Mouse (Mus musculus) liver, embryonic 13.5 days (tissue): ENCODE measurements at regions not wholly inside any gene's neighbourhood (a gene's known extent, or its start where the extent isn't known, plus 50 kb on each side); places are given as distances from the start of the nearest gene placed in this dataset.

Experiments used
- ATAC-seq: fragments of 200-750 bp; cut with Nextera tagmentation; 2 replicates; pipeline ENCODE4 v1.8.0; 2017; ENCODE audit warnings: low read depth, mild to moderate bottlenecking, moderate number of reproducible peaks, moderate library complexity
- DNase-seq: peaks from one replicate; pipeline ENCODE4 v3.0.0; 2022
- H3K27ac ChIP-seq: fragments of 300-500 bp; sonication (generic); 2 replicates; pipeline ENCODE4 v1.5.1; 2015; ENCODE audit warnings: moderate library complexity, mild to moderate bottlenecking, inconsistent platforms
- H3K27me3 ChIP-seq: fragments of 300-500 bp; sonication (generic); 2 replicates; pipeline ENCODE4 v1.6.1; 2015; ENCODE audit warnings: mild to moderate bottlenecking, inconsistent platforms
- H3K36me3 ChIP-seq: fragments of 300-500 bp; sonication (generic); 2 replicates; pipeline ENCODE4 v1.6.1; 2015; ENCODE audit warnings: mild to moderate bottlenecking, inconsistent platforms
- H3K4me1 ChIP-seq: fragments of 300-500 bp; sonication (generic); replicated peaks from 2 replicates; pipeline ENCODE4 v1.6.1; 2015; ENCODE audit warnings: inconsistent platforms
- H3K4me2 ChIP-seq: fragments of 300-500 bp; sonication (generic); 2 replicates; pipeline ENCODE4 v1.6.1; 2015; ENCODE audit warnings: inconsistent platforms, mild to moderate bottlenecking, moderate library complexity
- H3K4me3 ChIP-seq: fragments of 300-500 bp; sonication (generic); replicated peaks from 2 replicates; pipeline ENCODE4 v1.5.1; 2015; ENCODE audit warnings: mild to moderate bottlenecking, inconsistent platforms
- H3K9ac ChIP-seq: fragments of 300-500 bp; sonication (generic); 2 replicates; pipeline ENCODE4 v1.6.1; 2015; ENCODE audit warnings: mild to moderate bottlenecking, inconsistent platforms
- H3K9me3 ChIP-seq: fragments of 300-500 bp; sonication (generic); replicated peaks from 2 replicates; pipeline ENCODE4 v1.6.1; 2016; ENCODE audit warnings: inconsistent platforms
- WGBS: fragments of 180-500 bp; shearing (Covaris S2); methylation state at CpG from one replicate; pipeline ENCODE4 v1.1.7; 2015; ENCODE audit not compliant: insufficient replicate concordance; 5-methylcytosine and 5-hydroxymethylcytosine counted together

DNA sequence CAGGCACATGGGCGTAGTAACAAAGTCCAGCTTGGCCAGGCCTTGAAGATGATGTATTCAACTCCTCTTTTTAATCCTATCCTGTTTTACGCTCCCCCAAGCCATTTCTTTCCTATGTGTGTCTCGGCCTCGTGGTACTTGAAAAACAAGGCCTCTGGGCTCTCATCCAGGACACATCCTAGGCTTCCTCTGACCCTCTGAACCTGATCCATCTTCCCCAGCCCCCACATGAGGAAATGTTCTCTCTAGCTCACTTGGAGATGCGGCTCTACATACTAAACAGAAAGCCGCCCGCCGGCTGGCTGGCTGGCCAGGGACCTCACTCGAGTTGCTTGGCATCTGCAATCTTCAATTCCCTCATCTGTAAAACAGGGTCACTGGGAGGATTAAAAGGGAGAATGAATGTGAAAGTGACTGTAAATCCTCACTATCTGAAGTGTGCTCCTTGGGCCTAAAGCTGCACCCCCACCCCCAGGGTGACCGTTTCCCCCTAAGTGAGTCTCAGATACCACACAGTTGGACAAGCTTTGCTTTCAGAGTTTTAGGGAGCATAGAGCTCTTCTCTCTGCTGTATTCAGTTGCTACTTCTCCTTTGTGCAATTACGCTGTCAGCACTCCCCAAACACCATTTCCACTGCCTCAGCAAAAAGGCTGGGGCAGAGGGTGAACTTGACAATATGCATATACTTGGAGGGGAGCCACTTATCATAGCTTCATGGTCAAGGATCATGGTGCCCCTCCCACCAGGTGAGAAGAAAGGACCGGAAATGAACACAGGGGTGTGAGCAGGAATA, 109.7 kb downstream of the H2al1j start:
- DNase-seq (no peak), ATAC-seq (no peak)
- H3K9me3 ChIP-seq = no peaks in the 10 kb centered on the region
- H3K9ac ChIP-seq = no peak overlapping the region
- 58% methylated on average over 12 of the region's 12 CpGs for WGBS
- H3K36me3 ChIP-seq = no peaks in the 10 kb centered on the region
- H3K27me3 ChIP-seq = 0 out of 2 replicates have a peak, but pooled peaks cover 3% of the 10 kb centered on the region
- no peak overlapping the region for H3K4me3 ChIP-seq
- H3K4me1 ChIP-seq = no peaks in the 10 kb centered on the region
- H3K27ac ChIP-seq = no peak overlapping the region
- no peak overlapping the region for H3K4me2 ChIP-seq

DNA sequence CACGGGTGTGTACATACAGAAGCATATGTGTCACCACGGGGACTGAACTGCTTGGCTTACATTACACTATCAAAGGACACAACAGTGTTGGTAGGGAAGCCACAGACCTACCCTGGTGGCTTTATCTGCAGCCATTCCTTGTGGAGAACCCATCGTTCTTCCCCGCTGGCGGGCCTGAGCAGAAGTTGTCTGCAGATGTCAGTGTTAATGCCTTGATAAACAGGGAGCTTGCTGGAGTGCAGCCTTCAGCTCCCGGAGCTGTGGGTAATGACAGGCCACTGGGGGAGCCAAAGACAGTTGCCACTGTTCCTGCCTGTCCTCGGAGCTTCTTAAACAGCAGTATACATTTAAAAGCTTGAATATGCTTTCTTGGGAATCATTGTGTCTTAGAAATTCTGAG, 115.9 kb downstream of the H2al1j start:
- Histone ChIP-seq H3K4me1 (no peaks in the 10 kb centered on the region), H3K36me3 (no peaks in the 10 kb centered on the region), H3K4me2 (no peak overlapping the region), H3K9me3 (no peaks in the 10 kb centered on the region), H3K9ac (no peak overlapping the region), H3K4me3 (no peak overlapping the region), H3K27me3 (no peaks in the 10 kb centered on the region), H3K27ac (no peak overlapping the region)
- DNase-seq = peak; percentile 3
- WGBS = 33% methylated on average over 7 of the region's 7 CpGs
- ATAC-seq = peak; percentile 43; the same call in 1 of the 2 replicates

DNA sequence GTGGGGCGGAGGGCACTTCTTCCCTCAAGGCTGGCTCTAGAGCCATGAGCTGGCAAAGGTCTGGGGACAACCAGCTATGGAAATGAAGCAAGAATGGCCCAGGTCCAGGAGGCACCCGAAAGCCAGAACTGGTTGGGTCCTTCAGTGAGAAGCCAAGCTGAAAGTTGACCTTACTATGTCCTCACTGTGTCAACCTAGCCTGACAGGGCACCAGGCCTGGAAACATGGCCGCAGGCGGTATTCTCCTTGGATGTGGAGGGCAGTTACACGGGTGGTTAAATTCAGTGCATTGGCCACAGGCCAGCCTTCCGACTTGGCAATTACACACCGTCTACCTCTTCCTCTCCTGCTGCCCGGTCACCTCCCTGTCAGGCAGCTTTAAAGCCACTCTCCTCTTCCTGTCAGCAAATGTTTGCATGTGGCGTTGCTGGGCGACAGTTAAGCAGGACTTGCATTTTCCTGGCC, 116.7 kb downstream of the H2al1j start:
- ATAC-seq (no peak), DNase-seq (no peak)
- H3K4me3 ChIP-seq = no peak overlapping the region
- no peaks in the 10 kb centered on the region for H3K36me3 ChIP-seq
- H3K9ac ChIP-seq = no peak overlapping the region
- H3K4me1 ChIP-seq = no peaks in the 10 kb centered on the region
- no peaks in the 10 kb centered on the region for H3K9me3 ChIP-seq
- WGBS = 53% methylated on average over 10 of the region's 10 CpGs
- H3K27ac ChIP-seq = no peak overlapping the region
- H3K4me2 ChIP-seq = no peak overlapping the region
- no peaks in the 10 kb centered on the region for H3K27me3 ChIP-seq

DNA sequence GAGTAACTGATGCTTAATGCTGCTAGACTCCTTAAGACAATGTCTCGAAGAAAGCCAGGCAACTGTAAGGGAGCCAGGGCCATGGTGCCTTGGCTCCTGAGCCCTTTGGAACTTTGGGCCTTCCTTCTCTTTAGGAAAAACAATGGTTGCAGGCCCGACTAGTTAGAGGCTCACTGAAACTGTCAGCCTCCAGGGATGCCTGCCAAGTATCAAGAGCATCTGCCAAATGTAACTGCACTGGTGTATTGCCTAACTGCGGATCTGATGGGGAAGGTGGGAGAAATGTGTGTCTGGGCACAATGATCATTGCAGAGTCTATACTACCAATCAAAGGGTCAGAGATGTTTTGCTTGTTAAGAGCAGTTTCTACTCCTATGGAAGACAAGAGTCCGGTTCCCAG, 121.1 kb downstream of the H2al1j start:
- H3K27me3 ChIP-seq = no peaks in the 10 kb centered on the region
- no peaks in the 10 kb centered on the region for H3K4me1 ChIP-seq
- no peak overlapping the region for H3K4me3 ChIP-seq
- H3K4me2 ChIP-seq = no peak overlapping the region
- no peaks in the 10 kb centered on the region for H3K36me3 ChIP-seq
- ATAC-seq = no peak
- no peaks in the 10 kb centered on the region for H3K9me3 ChIP-seq
- H3K9ac ChIP-seq = no peak overlapping the region
- no peak for DNase-seq
- no peak overlapping the region for H3K27ac ChIP-seq
- WGBS = 72% methylated on average over 4 of the region's 4 CpGs

DNA sequence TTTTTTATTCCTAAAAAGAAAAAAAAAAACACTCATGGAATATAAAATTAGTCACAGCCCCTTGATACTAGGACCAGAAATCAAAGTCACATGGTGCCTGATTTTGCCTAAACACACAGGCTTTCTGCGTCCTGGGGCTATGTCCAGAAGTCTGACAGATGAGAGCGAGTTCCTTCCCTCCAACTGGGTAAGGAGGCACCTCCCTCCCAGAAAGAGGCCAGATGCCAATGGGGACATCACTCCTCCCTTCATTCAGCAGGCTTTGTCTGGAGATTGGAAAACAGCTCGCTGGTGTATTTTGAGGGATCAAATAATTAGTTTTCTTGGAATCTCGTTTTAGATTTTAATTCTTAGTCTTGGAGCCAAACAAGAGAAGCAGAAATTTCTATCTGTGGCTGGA, 130.9 kb downstream of the H2al1j start:
- no peak for DNase-seq
- Histone ChIP-seq H3K9me3 (no peaks in the 10 kb centered on the region), H3K27ac (no peak overlapping the region), H3K36me3 (no peaks in the 10 kb centered on the region), H3K27me3 (no peaks in the 10 kb centered on the region), H3K9ac (no peak overlapping the region), H3K4me2 (no peak overlapping the region), H3K4me1 (no peaks in the 10 kb centered on the region), H3K4me3 (no peak overlapping the region)
- ATAC-seq = no peak
- 58% methylated on average over 4 of the region's 4 CpGs for WGBS

DNA sequence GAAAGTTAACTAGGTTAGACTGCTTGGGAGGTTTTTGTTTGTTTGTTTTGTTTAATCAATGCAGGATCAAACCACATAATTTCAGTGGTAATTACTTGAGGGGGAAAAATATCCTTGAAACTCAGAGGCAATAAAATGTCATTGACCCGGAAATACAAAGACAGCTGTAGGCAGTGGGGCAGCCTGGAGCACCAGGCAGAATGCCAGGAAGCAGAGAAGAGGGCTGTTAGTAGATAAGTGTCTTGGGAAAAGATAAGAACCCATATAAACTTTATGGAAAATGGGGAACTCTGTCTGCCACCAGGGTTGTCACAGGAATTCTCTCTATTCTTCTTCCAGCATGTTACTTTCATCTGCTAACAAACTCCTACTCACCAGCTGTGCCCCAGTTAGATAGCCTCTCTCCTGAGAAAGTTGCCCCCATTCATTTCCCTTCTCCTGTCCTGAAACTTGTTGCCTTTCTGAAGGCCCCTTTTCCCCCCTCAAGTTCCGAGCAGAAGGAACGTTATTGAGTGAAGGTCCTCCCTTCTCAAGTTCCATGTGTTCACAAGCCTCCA, 136.4 kb downstream of the H2al1j start:
- 36% methylated on average over 3 of the region's 3 CpGs for WGBS
- Histone ChIP-seq H3K36me3 (no peaks in the 10 kb centered on the region), H3K9ac (no peak overlapping the region), H3K9me3 (no peaks in the 10 kb centered on the region), H3K4me2 (no peak overlapping the region), H3K27ac (no peak overlapping the region), H3K27me3 (no peaks in the 10 kb centered on the region), H3K4me1 (no peaks in the 10 kb centered on the region), H3K4me3 (no peak overlapping the region)
- DNase-seq (no peak), ATAC-seq (no peak)

DNA sequence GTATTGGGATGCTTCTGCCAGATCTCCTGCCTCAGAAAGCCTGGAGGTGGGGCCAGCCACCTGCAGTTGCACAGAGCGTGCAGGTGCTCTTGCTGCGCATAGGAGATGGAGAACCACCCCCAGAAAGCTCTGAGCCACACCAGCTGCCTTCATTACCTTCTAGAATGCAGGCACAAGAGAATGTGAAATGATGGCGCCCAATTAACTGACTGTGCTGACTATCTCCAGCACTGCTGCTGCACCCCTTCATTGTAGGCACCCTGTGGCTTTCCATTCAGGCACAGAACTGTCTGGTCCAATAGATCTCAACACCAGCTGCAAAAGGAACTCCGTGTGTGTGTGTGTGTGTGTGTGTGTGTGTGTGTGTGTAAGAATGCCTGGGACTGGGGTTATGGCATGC, 138.6 kb downstream of the H2al1j start:
- WGBS = 42% methylated on average over 4 of the region's 4 CpGs
- H3K27me3 ChIP-seq = no peaks in the 10 kb centered on the region; the same call in 1 of the 2 replicates
- no peak overlapping the region for H3K9ac ChIP-seq
- DNase-seq (no peak), ATAC-seq (no peak)
- no peaks in the 10 kb centered on the region for H3K36me3 ChIP-seq
- H3K9me3 ChIP-seq = no peaks in the 10 kb centered on the region
- H3K4me2 ChIP-seq = no peak overlapping the region
- no peak overlapping the region for H3K27ac ChIP-seq
- no peak overlapping the region for H3K4me3 ChIP-seq
- no peaks in the 10 kb centered on the region for H3K4me1 ChIP-seq

DNA sequence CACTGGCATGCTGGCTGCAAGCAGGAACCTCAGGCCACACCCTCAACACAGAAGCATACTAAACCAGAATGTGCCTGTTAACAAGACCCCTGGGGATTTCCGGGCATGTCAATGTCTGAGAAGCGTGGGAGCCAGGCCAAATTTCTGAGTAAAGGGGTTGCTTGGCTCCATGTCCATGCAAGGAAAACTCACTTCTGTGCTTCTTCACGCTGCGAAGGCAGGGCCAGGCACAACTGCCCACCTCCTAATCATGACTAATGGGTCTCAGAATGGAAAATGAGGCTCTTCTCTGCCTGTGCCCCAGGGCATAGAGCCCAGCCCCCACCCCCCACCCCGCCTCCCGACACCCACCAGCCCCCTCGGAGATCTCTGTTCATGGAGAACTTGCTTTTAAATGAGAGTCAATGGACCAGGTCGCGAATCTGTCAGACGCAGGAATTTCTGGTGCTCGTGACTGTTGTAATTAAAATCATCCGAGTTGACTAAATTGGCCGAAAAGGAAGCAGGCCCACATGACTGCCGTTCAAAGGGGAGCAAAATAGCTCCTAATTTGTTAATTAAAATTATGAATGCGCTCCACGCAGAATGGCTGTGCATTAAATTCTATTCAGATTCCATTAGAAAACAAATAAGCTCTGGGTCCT, 152.2 kb downstream of the H2al1j start:
- H3K27me3 ChIP-seq = no peaks in the 10 kb centered on the region
- H3K4me3 ChIP-seq = no peak overlapping the region
- H3K9me3 ChIP-seq = no peaks in the 10 kb centered on the region
- no peak overlapping the region for H3K9ac ChIP-seq
- no peak for ATAC-seq
- H3K4me1 ChIP-seq = no peaks in the 10 kb centered on the region
- DNase-seq = no peak
- no peaks in the 10 kb centered on the region for H3K36me3 ChIP-seq
- H3K27ac ChIP-seq = no peak overlapping the region
- no peak overlapping the region for H3K4me2 ChIP-seq
- 65% methylated on average over 16 of the region's 16 CpGs for WGBS

DNA sequence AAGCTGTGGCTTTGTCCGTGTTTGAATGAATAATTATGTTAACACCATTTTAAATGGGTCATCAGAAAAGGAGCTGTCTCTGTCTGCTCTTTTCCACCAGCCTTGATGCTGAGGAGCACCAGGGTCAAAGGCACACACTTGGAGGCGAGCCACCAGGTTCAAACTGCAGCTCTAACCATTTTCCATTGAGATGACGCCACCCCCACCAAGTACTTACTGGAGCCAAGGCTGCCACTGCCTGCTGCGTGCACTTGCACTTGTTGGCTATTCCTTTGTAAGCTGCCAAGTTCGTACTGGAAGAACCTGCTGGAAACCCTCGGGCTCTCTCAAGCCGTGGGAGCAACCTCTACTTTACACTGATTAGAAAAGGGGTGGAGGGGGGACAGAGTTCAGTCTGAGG, 154.5 kb downstream of the H2al1j start:
- no peak for DNase-seq
- no peaks in the 10 kb centered on the region for H3K9me3 ChIP-seq

DNA sequence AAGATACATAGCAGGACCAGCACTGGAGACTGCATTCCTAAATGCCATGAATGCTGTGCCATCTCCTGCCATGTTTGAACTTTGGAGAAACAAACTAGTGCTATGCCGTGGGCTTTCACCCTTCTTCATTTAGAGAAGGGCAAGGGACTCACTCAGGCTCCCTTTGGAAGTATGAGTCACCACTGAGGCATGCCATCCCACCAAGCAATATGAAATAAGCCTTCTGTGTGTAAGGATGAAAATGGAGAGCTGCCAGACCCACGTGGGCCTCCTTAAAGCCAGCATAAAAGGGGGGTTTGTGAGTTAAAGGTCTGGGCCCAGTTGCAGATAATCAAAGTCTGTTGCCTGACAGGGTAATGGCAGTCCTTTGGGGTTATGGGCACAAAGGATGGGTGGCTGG, 159.0 kb downstream of the H2al1j start:
- no peak overlapping the region for H3K27ac ChIP-seq
- no peak overlapping the region for H3K9ac ChIP-seq
- DNase-seq (no peak), ATAC-seq (no peak)
- H3K27me3 ChIP-seq = no peaks in the 10 kb centered on the region
- H3K9me3 ChIP-seq = no peaks in the 10 kb centered on the region
- no peak overlapping the region for H3K4me2 ChIP-seq
- no peaks in the 10 kb centered on the region for H3K36me3 ChIP-seq
- H3K4me3 ChIP-seq = no peak overlapping the region
- no peaks in the 10 kb centered on the region for H3K4me1 ChIP-seq
- 36% methylated on average over 2 of the region's 2 CpGs for WGBS

More for the DNA sequence above, 154.5 kb downstream of the H2al1j start:
- no peaks in the 10 kb centered on the region for H3K4me1 ChIP-seq
- no peaks in the 10 kb centered on the region for H3K27me3 ChIP-seq
- WGBS = 55% methylated on average over 7 of the region's 7 CpGs
- no peak overlapping the region for H3K4me2 ChIP-seq
- no peak overlapping the region for H3K27ac ChIP-seq
- H3K36me3 ChIP-seq = no peaks in the 10 kb centered on the region
- H3K4me3 ChIP-seq = no peak overlapping the region
- ATAC-seq = no peak
- no peak overlapping the region for H3K9ac ChIP-seq

DNA sequence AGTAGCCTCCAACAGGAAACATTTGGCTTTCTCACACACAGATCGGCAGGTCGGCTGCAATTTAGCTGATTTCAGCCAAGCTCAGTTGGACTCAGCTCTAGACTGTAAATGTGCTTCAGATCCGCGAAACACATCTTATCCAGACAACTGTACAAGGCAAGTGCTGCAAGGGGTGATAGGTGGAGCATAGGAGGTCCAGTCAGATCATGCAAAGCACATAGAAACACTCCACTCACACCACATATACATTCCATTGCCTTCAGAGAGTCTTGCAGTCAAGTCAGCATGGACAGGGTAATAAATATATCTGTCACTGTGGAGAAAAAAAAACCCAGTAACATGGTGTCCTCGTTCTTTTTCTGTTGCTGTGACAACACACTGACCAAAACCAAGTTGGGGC, 160.3 kb downstream of the H2al1j start:
- no peak overlapping the region for H3K4me2 ChIP-seq

More for the DNA sequence above, 160.3 kb downstream of the H2al1j start:
- WGBS = 48% methylated on average over 5 of the region's 5 CpGs
- H3K27me3 ChIP-seq = peaks cover 10% of the 10 kb centered on the region
- no peak for DNase-seq
- no peak overlapping the region for H3K4me3 ChIP-seq
- H3K27ac ChIP-seq = no peak overlapping the region
- H3K9ac ChIP-seq = no peak overlapping the region
- H3K36me3 ChIP-seq = no peaks in the 10 kb centered on the region
- H3K9me3 ChIP-seq = no peaks in the 10 kb centered on the region
- H3K4me1 ChIP-seq = no peaks in the 10 kb centered on the region
- no peak for ATAC-seq
